Mouse (Mus musculus) kidney, embryonic 16.5 days (tissue): Measurements from ENCODE around the gene Phf2. TPM values are rescaled to one million over a fixed set of nuclear protein-coding genes. Genes with fewer than 3 reads are reported as not detected.

Experiments used
- ATAC-seq: fragments of 200-750 bp; cut with Nextera tagmentation; 2 replicates; pipeline ENCODE4 v1.8.0; 2017; ENCODE audit warnings: moderate TSS enrichment; ENCODE audit not compliant: low FRiP score, low TSS enrichment
- H3K27ac ChIP-seq: fragments of 300-500 bp; sonication (generic); 2 replicates; pipeline ENCODE4 v1.5.1; 2014; ENCODE audit warnings: low read length
- H3K27me3 ChIP-seq: fragments of 300-500 bp; sonication (generic); 2 replicates; pipeline ENCODE4 v1.6.1; 2014; ENCODE audit warnings: low read length, control low read depth, mixed read lengths; ENCODE audit not compliant: insufficient read depth
- H3K36me3 ChIP-seq: fragments of 300-500 bp; sonication (generic); 2 replicates; pipeline ENCODE4 v1.6.1; 2014; ENCODE audit warnings: low read length, control low read depth, mixed read lengths; ENCODE audit not compliant: insufficient read depth
- H3K4me1 ChIP-seq: fragments of 300-500 bp; sonication (generic); 2 replicates; pipeline ENCODE4 v1.6.1; 2014; ENCODE audit warnings: low read length, control low read depth, mixed read lengths; ENCODE audit not compliant: insufficient read depth
- H3K4me2 ChIP-seq: fragments of 300-500 bp; sonication (generic); replicated peaks from 2 replicates; pipeline ENCODE4 v1.6.1; 2014; ENCODE audit warnings: low read depth, low read length
- H3K4me3 ChIP-seq: fragments of 300-500 bp; sonication (generic); 2 replicates; pipeline ENCODE4 v1.5.1; 2014; ENCODE audit warnings: mild to moderate bottlenecking, low read length
- H3K9ac ChIP-seq: fragments of 300-500 bp; sonication (generic); replicated peaks from 2 replicates; pipeline ENCODE4 v1.6.1; 2014; ENCODE audit warnings: low read length
- H3K9me3 ChIP-seq: fragments of 300-500 bp; sonication (generic); 2 replicates; pipeline ENCODE4 v1.6.1; 2016; ENCODE audit warnings: low read length, control low read depth
- WGBS: fragments of 180-500 bp; shearing (Covaris S2); extraction: QIAGEN DNeasy Blood & Tissue Kit; methylation state at CpG from one replicate; pipeline ENCODE4 v1.1.7; 2014; 5-methylcytosine and 5-hydroxymethylcytosine counted together
- polyA plus RNA-seq: library from polyadenylated mRNA; unstranded; fragments of >200 nt; fragmentation: Nextera tagmentation; extraction: Ambion mirVana; gene quantifications from 2 replicates; pipeline ENCODE4 v1.2.1, GENCODE M21; 2015

The Phf2 gene
- polyA plus RNA-seq, 1 experiment from 2014 or later, result 7.0 TPM

DNA sequence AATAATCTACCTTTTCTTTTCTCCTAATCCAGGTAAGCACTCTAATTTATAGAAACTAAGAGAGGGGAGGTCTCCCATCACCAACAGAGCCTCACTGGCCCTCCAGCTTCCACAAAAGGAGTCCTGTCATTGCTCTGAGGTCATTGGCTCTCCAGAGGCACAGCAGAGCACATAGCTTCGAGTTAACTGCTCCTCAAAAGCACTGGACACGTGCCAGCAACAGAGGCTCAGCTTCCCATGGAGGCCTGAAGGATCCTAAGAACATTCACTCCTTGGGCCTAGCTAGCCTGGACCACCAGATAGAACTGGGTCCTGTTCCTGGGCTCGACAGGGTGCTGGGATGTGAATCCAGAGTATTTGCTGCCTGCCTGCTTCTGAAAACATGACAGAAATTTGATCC lies 21.8 kb downstream of the Phf2 start:
- 21% methylated on average over 3 of the region's 3 CpGs for WGBS
- Histone ChIP-seq H3K27ac (0 out of 2 replicates have a peak overlapping the region, but pooled peaks have one; percentile 3), H3K9ac (no peak overlapping the region), H3K36me3 (no peaks in the 10 kb centered on the region), H3K4me1 (peaks cover 12% of the 10 kb centered on the region), H3K4me2 (no peak overlapping the region), H3K27me3 (no peaks in the 10 kb centered on the region), H3K4me3 (no peak overlapping the region), H3K9me3 (no peaks in the 10 kb centered on the region)
- no peak for ATAC-seq

DNA sequence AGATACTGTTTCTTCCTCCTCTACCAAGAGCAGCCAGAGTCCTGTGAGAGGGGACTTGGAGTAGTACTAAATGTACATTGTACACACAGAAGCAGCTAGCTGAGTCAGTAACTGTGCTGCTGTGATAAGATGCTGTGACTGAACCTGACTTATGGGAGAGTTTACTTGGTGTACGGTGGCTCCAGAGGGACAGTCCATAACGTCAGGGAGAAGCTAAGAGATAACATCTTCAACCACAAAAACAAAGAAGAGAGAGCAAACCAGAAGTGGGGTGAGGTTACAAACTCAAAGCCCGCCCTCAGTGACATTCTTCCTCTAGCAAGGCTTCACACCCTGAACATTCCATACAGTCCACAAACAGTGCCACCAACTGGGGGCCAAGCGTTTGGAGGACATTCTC lies 25.6 kb downstream of the Phf2 start:
- peaks cover 13% of the 10 kb centered on the region for H3K4me1 ChIP-seq
- H3K4me2 ChIP-seq, result no peak overlapping the region
- H3K27me3 ChIP-seq, result no peaks in the 10 kb centered on the region
- no peak overlapping the region for H3K4me3 ChIP-seq
- ATAC-seq, result no peak
- H3K36me3 ChIP-seq, result no peaks in the 10 kb centered on the region
- H3K9me3 ChIP-seq, result no peaks in the 10 kb centered on the region
- WGBS, result 59% methylated on average over 4 of the region's 4 CpGs
- no peak overlapping the region for H3K9ac ChIP-seq
- H3K27ac ChIP-seq, result no peak overlapping the region

DNA sequence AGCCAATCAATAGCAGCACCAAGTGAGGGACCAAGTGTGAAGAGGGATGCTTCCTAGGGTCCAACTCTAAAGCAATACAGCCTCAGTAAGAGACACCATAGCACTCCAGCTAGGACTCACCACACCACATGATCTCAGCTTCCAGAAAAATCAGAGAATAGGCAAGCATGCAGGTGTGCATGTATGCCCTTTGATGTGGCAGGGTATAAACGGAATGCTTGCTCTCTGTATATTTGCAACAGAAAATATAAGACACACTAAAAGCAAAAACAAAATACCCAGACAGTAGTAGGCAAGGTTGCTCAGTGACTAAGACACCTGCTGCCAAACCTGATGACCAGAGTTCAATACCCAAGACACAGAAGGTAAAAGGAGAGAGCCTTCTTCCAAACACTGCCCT lies 27.4 kb downstream of the Phf2 start:
- Histone ChIP-seq H3K4me1 (peaks cover 7% of the 10 kb centered on the region), H3K9me3 (no peaks in the 10 kb centered on the region), H3K27ac (no peak overlapping the region), H3K4me3 (no peak overlapping the region), H3K36me3 (no peaks in the 10 kb centered on the region), H3K4me2 (no peak overlapping the region), H3K9ac (no peak overlapping the region), H3K27me3 (no peaks in the 10 kb centered on the region)
- WGBS, result 85% methylated on average over 1 of the region's 1 CpGs
- no peak for ATAC-seq

DNA sequence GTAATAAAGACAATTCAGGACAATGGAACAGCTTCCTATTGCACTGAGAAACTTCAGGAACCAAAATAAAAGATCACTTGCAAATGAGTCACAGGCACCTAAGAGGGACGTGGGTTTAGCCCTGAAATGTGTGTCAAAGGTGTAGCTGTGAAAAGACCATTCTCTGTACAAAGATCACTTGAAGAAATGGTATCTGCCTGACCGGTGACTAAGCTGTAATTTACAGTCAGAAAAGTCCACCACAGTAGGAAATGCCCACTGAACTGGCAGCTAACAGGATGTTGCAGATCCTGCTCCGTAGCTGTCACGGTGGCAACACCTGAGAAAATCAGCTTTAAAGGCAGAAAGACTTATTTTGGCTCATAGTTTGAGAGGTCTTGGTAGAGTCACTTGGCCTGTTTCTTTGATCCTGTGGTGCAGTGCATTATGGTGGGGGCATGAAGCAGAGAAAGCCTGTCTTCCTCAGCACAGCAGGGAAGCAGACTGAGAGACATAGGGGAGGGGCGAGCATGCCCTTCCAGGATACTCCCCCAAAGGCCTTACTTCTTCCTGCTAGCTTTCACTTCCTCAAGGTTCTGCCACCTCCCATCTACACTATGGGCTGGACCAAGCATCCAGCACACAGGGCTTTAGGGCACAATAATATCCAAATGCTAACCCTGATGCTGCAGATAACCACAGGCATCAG lies 28.9 kb downstream of the Phf2 start:
- no peak for ATAC-seq
- Histone ChIP-seq H3K4me2 (no peak overlapping the region), H3K27ac (no peak overlapping the region), H3K9ac (0 out of 2 replicates have a peak overlapping the region, but pooled peaks have one; percentile 6), H3K4me1 (peaks cover 7% of the 10 kb centered on the region), H3K4me3 (no peak overlapping the region), H3K27me3 (no peaks in the 10 kb centered on the region), H3K9me3 (no peaks in the 10 kb centered on the region), H3K36me3 (no peaks in the 10 kb centered on the region)
- WGBS, result 50% methylated on average over 5 of the region's 5 CpGs

- H3K4me1 ChIP-seq, result peaks cover 7% of the 10 kb centered on the region
- H3K36me3 ChIP-seq, result no peaks in the 10 kb centered on the region
- whole genome bisulfite sequencing, result 85% methylated on average over 2 of the region's 2 CpGs
- no peak overlapping the region for H3K9ac ChIP-seq
- H3K27me3 ChIP-seq, result no peaks in the 10 kb centered on the region
- H3K9me3 ChIP-seq, result no peaks in the 10 kb centered on the region
- ATAC-seq, result no peak
- H3K4me2 ChIP-seq, result no peak overlapping the region
- no peak overlapping the region for H3K4me3 ChIP-seq
- H3K27ac ChIP-seq, result no peak overlapping the region
These were observed 32.6 kb downstream of the Phf2 start for GRCm38 (mm10) chr13:48838284-48838683.

GRCm38 (mm10) chr13:48837537-48837936 lies 33.4 kb downstream of the Phf2 start:
- H3K9me3 ChIP-seq, result no peaks in the 10 kb centered on the region
- H3K4me3 ChIP-seq, result no peak overlapping the region
- no peaks in the 10 kb centered on the region for H3K27me3 ChIP-seq
- no peak for ATAC-seq
- 80% methylated on average over 6 of the region's 6 CpGs for WGBS
- no peak overlapping the region for H3K4me2 ChIP-seq
- no peaks in the 10 kb centered on the region for H3K36me3 ChIP-seq
- H3K27ac ChIP-seq, result no peak overlapping the region
- peaks cover 6% of the 10 kb centered on the region for H3K4me1 ChIP-seq
- H3K9ac ChIP-seq, result no peak overlapping the region

DNA sequence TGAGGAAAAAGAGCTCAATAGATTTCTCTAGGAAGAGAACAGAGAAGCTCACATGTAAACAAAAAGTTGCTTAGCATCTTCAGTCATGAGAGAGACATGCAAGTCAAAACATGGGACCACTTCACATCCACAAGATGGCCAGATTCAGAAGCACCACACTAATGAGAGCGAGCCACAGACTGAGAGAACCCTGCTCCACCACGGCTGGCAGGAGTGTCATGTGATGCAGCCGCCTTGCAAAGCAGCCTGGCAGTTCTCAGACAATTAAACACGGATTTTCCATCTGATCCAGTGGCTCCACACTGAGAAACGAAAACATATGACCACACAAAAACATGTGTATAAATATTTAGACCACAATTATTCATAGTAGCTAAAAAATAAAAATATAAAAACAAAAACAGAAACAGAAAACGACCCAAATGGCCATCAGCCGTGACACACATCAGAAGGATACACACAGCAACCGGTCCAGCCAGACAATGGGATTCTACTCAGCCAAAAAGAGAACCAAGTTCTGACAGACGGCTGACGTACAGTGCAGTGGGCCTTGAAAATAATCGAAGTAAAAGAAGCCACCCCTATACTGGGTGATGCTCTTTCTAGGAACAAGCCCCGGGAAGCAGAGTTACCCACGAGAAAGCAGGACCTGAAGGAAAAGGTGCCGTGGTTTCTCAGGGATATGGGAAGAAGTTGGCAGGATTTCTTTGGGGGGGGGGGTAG lies 40.2 kb downstream of the Phf2 start:
- Histone ChIP-seq H3K27me3 (no peaks in the 10 kb centered on the region), H3K4me2 (no peak overlapping the region), H3K4me1 (no peaks in the 10 kb centered on the region), H3K4me3 (no peak overlapping the region), H3K27ac (no peak overlapping the region), H3K9me3 (no peaks in the 10 kb centered on the region), H3K36me3 (peaks cover 33% of the 10 kb centered on the region), H3K9ac (no peak overlapping the region)
- ATAC-seq, result no peak
- 80% methylated on average over 14 of the region's 14 CpGs for WGBS

DNA sequence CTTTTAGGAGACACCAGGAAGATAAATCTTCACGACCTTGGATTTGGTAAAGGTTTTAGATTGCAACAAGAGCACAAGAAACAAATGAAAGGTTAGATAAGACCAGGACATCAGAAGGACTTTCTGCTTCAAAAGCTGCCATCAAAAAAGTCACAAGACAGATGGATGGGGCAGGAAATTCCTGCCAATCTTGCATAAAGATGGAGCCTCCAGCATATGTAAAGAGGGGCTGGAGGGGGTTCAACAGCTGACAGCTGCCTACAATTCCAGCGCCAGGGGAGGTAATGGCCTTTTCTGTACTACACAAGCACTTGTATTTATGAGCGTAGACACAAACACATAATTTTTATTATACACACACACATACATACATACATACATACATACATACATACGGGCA lies 41.1 kb downstream of the Phf2 start:
- H3K27me3 ChIP-seq, result no peaks in the 10 kb centered on the region
- WGBS, result 80% methylated on average over 4 of the region's 4 CpGs
- ATAC-seq, result no peak
- H3K9ac ChIP-seq, result no peak overlapping the region
- no peak overlapping the region for H3K4me2 ChIP-seq
- no peaks in the 10 kb centered on the region for H3K9me3 ChIP-seq
- H3K36me3 ChIP-seq, result peaks cover 42% of the 10 kb centered on the region
- no peaks in the 10 kb centered on the region for H3K4me1 ChIP-seq
- H3K4me3 ChIP-seq, result no peak overlapping the region
- no peak overlapping the region for H3K27ac ChIP-seq

DNA sequence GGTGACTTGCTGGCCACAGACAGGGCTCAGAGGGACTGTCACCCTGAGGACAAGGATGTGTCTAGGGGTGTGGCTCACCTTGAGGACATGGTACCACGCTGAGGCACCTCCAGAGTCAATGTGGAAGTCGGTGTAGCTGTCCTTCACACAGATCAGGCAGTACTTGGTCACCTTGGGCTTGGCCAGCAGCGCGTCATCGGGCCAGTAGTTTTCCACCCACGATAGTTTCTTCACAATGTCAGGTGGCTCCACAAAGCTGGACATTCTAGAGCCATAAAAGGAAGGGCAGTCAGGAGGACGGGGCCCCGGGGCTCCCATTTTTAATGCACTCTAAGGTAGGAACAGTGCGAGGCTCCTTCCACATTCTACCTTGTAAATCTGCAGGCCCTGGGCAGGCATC lies 48.0 kb downstream of the Phf2 start:
- peaks cover 79% of the 10 kb centered on the region for H3K36me3 ChIP-seq
- H3K9me3 ChIP-seq, result no peaks in the 10 kb centered on the region
- no peak for ATAC-seq
- H3K4me1 ChIP-seq, result no peaks in the 10 kb centered on the region
- no peak overlapping the region for H3K9ac ChIP-seq
- WGBS, result 93% methylated on average over 9 of the region's 9 CpGs
- no peaks in the 10 kb centered on the region for H3K27me3 ChIP-seq
- H3K4me3 ChIP-seq, result no peak overlapping the region
- no peak overlapping the region for H3K4me2 ChIP-seq
- H3K27ac ChIP-seq, result no peak overlapping the region

DNA sequence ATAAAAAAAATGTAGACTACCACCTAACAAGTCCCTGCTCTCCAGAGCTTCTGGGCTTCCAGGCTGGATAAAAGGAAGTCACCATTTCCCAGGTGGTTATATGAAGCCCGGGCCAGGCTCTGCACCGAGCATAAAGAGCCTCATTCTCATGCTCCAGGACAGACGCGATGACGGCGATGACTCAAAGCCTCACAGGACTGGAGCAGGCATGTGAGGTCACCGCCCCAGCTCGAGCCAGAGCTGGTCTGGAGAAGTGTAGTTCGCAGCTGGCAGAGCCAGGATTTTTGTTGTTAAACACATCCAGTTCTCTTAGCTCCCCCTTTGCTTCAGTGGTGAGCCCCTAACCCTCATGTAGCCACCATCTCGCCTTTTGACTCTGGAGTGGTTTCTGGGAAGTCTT lies 48.6 kb downstream of the Phf2 start:
- no peak for ATAC-seq
- H3K4me1 ChIP-seq, result no peaks in the 10 kb centered on the region
- no peak overlapping the region for H3K4me2 ChIP-seq
- WGBS, result 90% methylated on average over 10 of the region's 10 CpGs
- H3K4me3 ChIP-seq, result no peak overlapping the region
- H3K27me3 ChIP-seq, result no peaks in the 10 kb centered on the region
- no peak overlapping the region for H3K27ac ChIP-seq
- no peak overlapping the region for H3K9ac ChIP-seq
- H3K36me3 ChIP-seq, result peaks cover 80% of the 10 kb centered on the region
- no peaks in the 10 kb centered on the region for H3K9me3 ChIP-seq
